Mouse (Mus musculus) MEL (cell line): Measurements from ENCODE around the gene Eif4ebp2. TPM values are rescaled to one million over a fixed set of nuclear protein-coding genes. Genes with fewer than 3 reads are reported as not detected.
A peak's percentile ranks its signal among the peaks of the same experiment; 100 is the strongest.

ENCODE experiments used
- DNase-seq: peaks from one replicate; pipeline ENCODE4 v3.0.0; 2011; ENCODE audit warnings: low read depth, low spot score
- H3K27ac ChIP-seq: 2 replicates; pipeline ENCODE4 v1.5.1; 2012; ENCODE audit warnings: low read depth, mild to moderate bottlenecking, control low read depth, low read length, moderate library complexity; ENCODE audit not compliant: control insufficient read depth
- H3K27me3 ChIP-seq, 2 experiments: fragments of 150-350 bp in 1 of 2; sonication (generic) in 1 of 2; 2 replicates each; pipeline ENCODE4 v1.6.1; 2012; ENCODE audit warnings: low read length in 2 of 2, mild to moderate bottlenecking in 2 of 2, improper control_type of control experiment in 1 of 2, moderate library complexity in 1 of 2; ENCODE audit not compliant: insufficient read depth in 2 of 2, control insufficient read depth in 1 of 2
- H3K36me3 ChIP-seq, 2 experiments: 2 replicates each; pipeline ENCODE4 v1.6.1; 2012 to 2014; ENCODE audit warnings: low read length in 2 of 2, improper control_type of control experiment in 1 of 2, inconsistent platforms in 1 of 2, mild to moderate bottlenecking in 1 of 2; ENCODE audit not compliant: insufficient read depth in 2 of 2, control insufficient read depth in 1 of 2
- H3K4me1 ChIP-seq, 2 experiments: fragments of 150-350 bp in 1 of 2; sonication (generic) in 1 of 2; 2 replicates each; pipeline ENCODE4 v1.6.1; 2012; ENCODE audit warnings: low read length in 2 of 2, improper control_type of control experiment in 1 of 2, mild to moderate bottlenecking in 1 of 2; ENCODE audit not compliant: insufficient read depth in 2 of 2, control insufficient read depth in 1 of 2
- H3K4me3 ChIP-seq, 2 experiments: fragments of 150-350 bp in 1 of 2; sonication (generic) in 1 of 2; 2 replicates each; pipeline ENCODE4 v1.5.1; 2012; ENCODE audit warnings: low read depth in 2 of 2, low read length in 2 of 2, mild to moderate bottlenecking in 2 of 2, moderate library complexity in 2 of 2, control low read depth in 1 of 2, improper control_type of control experiment in 1 of 2; ENCODE audit not compliant: control insufficient read depth in 1 of 2, insufficient read depth in 1 of 2
- H3K79me2 ChIP-seq: 2 replicates; pipeline ENCODE4 v1.6.1; 2012; ENCODE audit warnings: mild to moderate bottlenecking, low read length, moderate library complexity; ENCODE audit not compliant: control insufficient read depth, poor library complexity, insufficient read depth
- H3K9ac ChIP-seq: 2 replicates; pipeline ENCODE4 v1.6.1; 2012; ENCODE audit warnings: low read depth, mild to moderate bottlenecking, control low read depth, low read length, moderate library complexity; ENCODE audit not compliant: control insufficient read depth, poor library complexity, severe bottlenecking
- H3K9me3 ChIP-seq: fragments of 150-350 bp; sonication (generic); replicated peaks from 2 replicates; pipeline ENCODE4 v1.6.1; 2012; ENCODE audit warnings: mild to moderate bottlenecking, low read length, improper control_type of control experiment, moderate library complexity; ENCODE audit not compliant: insufficient read depth
- CHD2 ChIP-seq: IDR thresholded peaks from 2 replicates; pipeline ENCODE4 v1.6.1; 2011; ENCODE audit warnings: low read length, improper control_type of control experiment
- CTCF ChIP-seq, 3 experiments: IDR thresholded peaks in 2 of 3; conservative IDR thresholded peaks in 1 of 3; 2 replicates each; pipeline ENCODE4 v1.5.1; 2011 to 2012; ENCODE audit warnings: low read length in 3 of 3, low read depth in 2 of 3, mild to moderate bottlenecking in 2 of 3, improper control_type of control experiment in 1 of 3, inconsistent platforms in 1 of 3, mixed read lengths in 1 of 3, moderate library complexity in 1 of 3; ENCODE audit not compliant: control insufficient read depth in 1 of 3, insufficient read depth in 1 of 3, poor library complexity in 1 of 3, severe bottlenecking in 1 of 3
- EP300 ChIP-seq, 2 experiments: IDR thresholded peaks; 2 replicates each; pipeline ENCODE4 v1.6.1; 2011; ENCODE audit warnings: improper control_type of control experiment in 2 of 2, low read length in 2 of 2, low read depth in 1 of 2, mild to moderate bottlenecking in 1 of 2
- ETS1 ChIP-seq: IDR thresholded peaks from 2 replicates; pipeline ENCODE4 v1.6.1; 2012; ENCODE audit warnings: low read depth, mild to moderate bottlenecking, inconsistent platforms, low read length, improper control_type of control experiment, moderate library complexity
- GABPA ChIP-seq: IDR thresholded peaks from 2 replicates; pipeline ENCODE4 v1.6.1; 2012; ENCODE audit warnings: low read depth, mild to moderate bottlenecking, inconsistent platforms, low read length, improper control_type of control experiment, moderate library complexity
- HCFC1 ChIP-seq: IDR thresholded peaks from 2 replicates; pipeline ENCODE4 v1.6.1; 2012; ENCODE audit warnings: low read depth, mild to moderate bottlenecking, inconsistent platforms, low read length, improper control_type of control experiment, moderate library complexity
- JUND ChIP-seq: IDR thresholded peaks from 2 replicates; pipeline ENCODE4 v1.6.1; 2011; ENCODE audit warnings: low read depth, mild to moderate bottlenecking, improper control_type of control experiment, low read length
- KAT2A ChIP-seq: conservative IDR thresholded peaks from 2 replicates; pipeline ENCODE4 v1.6.1; 2012; ENCODE audit warnings: low read depth, low read length, improper control_type of control experiment, inconsistent platforms
- MAFK ChIP-seq: IDR thresholded peaks from 2 replicates; pipeline ENCODE4 v1.6.1; 2011; ENCODE audit warnings: low read depth, mild to moderate bottlenecking, low read length, improper control_type of control experiment, borderline replicate concordance
- MAX ChIP-seq: IDR thresholded peaks from 2 replicates; pipeline ENCODE4 v1.6.1; 2011; ENCODE audit warnings: low read length, improper control_type of control experiment
- MYB ChIP-seq: IDR thresholded peaks from 2 replicates; pipeline ENCODE4 v1.6.1; 2011; ENCODE audit warnings: mild to moderate bottlenecking, low read depth, low read length, improper control_type of control experiment
- MYC ChIP-seq: IDR thresholded peaks from 2 replicates; pipeline ENCODE4 v1.6.1; 2011; ENCODE audit warnings: low read depth, mild to moderate bottlenecking, low read length, improper control_type of control experiment, moderate library complexity
- NELFE ChIP-seq: IDR thresholded peaks from 2 replicates; pipeline ENCODE4 v1.6.1; 2011; ENCODE audit warnings: low read depth, low read length, improper control_type of control experiment
- NRF1 ChIP-seq: IDR thresholded peaks from 2 replicates; pipeline ENCODE4 v1.6.1; 2014; ENCODE audit warnings: low read depth, mild to moderate bottlenecking, inconsistent platforms, low read length, improper control_type of control experiment, moderate library complexity; ENCODE audit not compliant: poor library complexity, insufficient read depth, severe bottlenecking
- POLR2A ChIP-seq, 2 experiments: IDR thresholded peaks; 2 replicates each; pipeline ENCODE4 v1.6.1; 2011 to 2012; ENCODE audit warnings: low read length in 2 of 2, mild to moderate bottlenecking in 2 of 2, control low read depth in 1 of 2, improper control_type of control experiment in 1 of 2, low read depth in 1 of 2, moderate library complexity in 1 of 2; ENCODE audit not compliant: control insufficient read depth in 1 of 2, insufficient read depth in 1 of 2, poor library complexity in 1 of 2
- RAD21 ChIP-seq: IDR thresholded peaks from 2 replicates; pipeline ENCODE4 v1.6.1; 2011; ENCODE audit warnings: mild to moderate bottlenecking, low read depth, low read length, improper control_type of control experiment
- RCOR1 ChIP-seq: IDR thresholded peaks from 2 replicates; pipeline ENCODE4 v1.6.1; 2012; ENCODE audit warnings: low read depth, mild to moderate bottlenecking, inconsistent platforms, low read length, improper control_type of control experiment
- SMC3 ChIP-seq: IDR thresholded peaks from 2 replicates; pipeline ENCODE4 v1.6.1; 2011; ENCODE audit warnings: low read depth, low read length, improper control_type of control experiment
- TAL1 ChIP-seq: IDR thresholded peaks from 2 replicates; pipeline ENCODE4 v1.6.1; 2012; ENCODE audit warnings: mild to moderate bottlenecking, inconsistent platforms, low read length, moderate library complexity, mixed read lengths
- TBP ChIP-seq: IDR thresholded peaks from 2 replicates; pipeline ENCODE4 v1.8.0; 2011; ENCODE audit warnings: low read depth, low read length, improper control_type of control experiment
- TCF12 ChIP-seq: IDR thresholded peaks from 2 replicates; pipeline ENCODE4 v1.6.1; 2014; ENCODE audit warnings: low read depth, mild to moderate bottlenecking, inconsistent platforms, low read length, improper control_type of control experiment, moderate library complexity
- USF2 ChIP-seq, 2 experiments: IDR thresholded peaks; 2 replicates each; pipeline ENCODE4 v1.6.1; 2011 to 2012; ENCODE audit warnings: improper control_type of control experiment in 2 of 2, low read length in 2 of 2, borderline replicate concordance in 1 of 2, inconsistent platforms in 1 of 2, low read depth in 1 of 2, mild to moderate bottlenecking in 1 of 2; ENCODE audit not compliant: insufficient read depth in 1 of 2
- ZNF384 ChIP-seq: IDR thresholded peaks from 2 replicates; pipeline ENCODE4 v1.6.1; 2012; ENCODE audit warnings: low read depth, mild to moderate bottlenecking, inconsistent platforms, low read length, improper control_type of control experiment
- polyA plus RNA-seq, 2 experiments: library from polyadenylated mRNA; stranded (reverse) in 1 of 2; unstranded in 1 of 2; fragments of >175 nt in 1 of 2; fragments of >200 nt in 1 of 2; gene quantifications; 2 replicates each; pipeline versions ENCODE4 v1.2.1 to v1.2.4; 2012; ENCODE audit warnings: low replicate concordance in 2 of 2, low read depth in 1 of 2; ENCODE audit not compliant: insufficient read length in 2 of 2, insufficient read depth in 1 of 2, missing spikeins in 1 of 2
- total RNA-seq: library from RNA; depleted of rRNA; stranded (reverse); fragments of 300-350 nt; gene quantifications from 2 replicates; pipeline ENCODE4 v1.2.3, GENCODE M21; 2012

Gene Eif4ebp2
- total and polyA plus RNA-seq, 3 experiments: 17.1 to 186 (median 52.9) TPM

GRCm38 (mm10) chr10:61412910-61413625 lies 39.4 kb downstream of the Eif4ebp2 start (continued):
- TF ChIP-seq USF2 (IDR thresholded peaks at IDR 0.05; ENCODE audit: borderline replicate concordance in 1 of 2, insufficient read depth in 1 of 2, low read depth in 1 of 2, low read length in 2 of 2) (no peak), MYC (peak; percentile 79), RCOR1 (peak; percentile 73), TCF12 (peak; percentile 83), JUND (0 out of 2 replicates have a peak, but pooled peaks have one; percentile 61), POLR2A (IDR thresholded peaks at IDR 0.05; ENCODE audit: control insufficient read depth in 1 of 2, insufficient read depth in 1 of 2, low read depth in 1 of 2, low read length in 2 of 2, poor library complexity in 1 of 2) (no peak), RAD21 (no peak), CHD2 (no peak), NRF1 (no peak), EP300 (IDR thresholded peaks at IDR 0.05; ENCODE audit: low read depth in 1 of 2, low read length in 2 of 2) (peak; percentile 89 to 90), GABPA (no peak), TBP (peak; percentile 43; the same call in 1 of the 2 replicates), MYB (peak; percentile 61)

- no peak overlapping the region for H3K4me3 ChIP-seq
- H3K27ac ChIP-seq: no peak overlapping the region
- no peak for DNase-seq
- no peak for TF ChIP-seq RCOR1
- TF ChIP-seq JUND: no peak
- no peak for TF ChIP-seq MAX
- TF ChIP-seq TAL1: no peak
- no peak for TF ChIP-seq NELFE
- no peak for TF ChIP-seq TCF12
- no peak for TF ChIP-seq ZNF384
- no peak for TF ChIP-seq SMC3
- TF ChIP-seq TBP: no peak
- TF ChIP-seq POLR2A (IDR thresholded peaks at IDR 0.05; ENCODE audit: control insufficient read depth in 1 of 2, insufficient read depth in 1 of 2, low read depth in 1 of 2, low read length in 2 of 2, poor library complexity in 1 of 2): no peak
- no peak for TF ChIP-seq HCFC1
- TF ChIP-seq USF2 (IDR thresholded peaks at IDR 0.05; ENCODE audit: borderline replicate concordance in 1 of 2, insufficient read depth in 1 of 2, low read depth in 1 of 2, low read length in 2 of 2): no peak
- no peak for TF ChIP-seq ETS1
- no peak for TF ChIP-seq CTCF (IDR thresholded peaks at IDR 0.05 in 2 of 3, conservative IDR thresholded peaks at IDR 0.05 in 1 of 3; ENCODE audit: control insufficient read depth in 1 of 3, insufficient read depth in 1 of 3, low read depth in 2 of 3, low read length in 3 of 3, poor library complexity in 1 of 3, severe bottlenecking in 1 of 3)
- TF ChIP-seq KAT2A: no peak
- no peak for TF ChIP-seq MAFK
- no peaks in the 10 kb centered on the region for H3K79me2 ChIP-seq
- no peaks in the 10 kb centered on the region for H3K27me3 ChIP-seq
- H3K9me3 ChIP-seq: no peaks in the 10 kb centered on the region
- no peaks in the 10 kb centered on the region for H3K36me3 ChIP-seq
- no peak overlapping the region for H3K9ac ChIP-seq
- H3K4me1 ChIP-seq: 0 out of 4 replicates have a peak, but pooled peaks cover 0 to 3% of the 10 kb centered on the region in 2 experiments
These were observed 42.3 kb downstream of the Eif4ebp2 start for GRCm38 (mm10) chr10:61410193-61410592.
